Mouse (Mus musculus) stomach, postnatal 0 days (tissue): ENCODE measurements around the gene Eml2.

Source experiments
- CTCF ChIP-seq: IDR thresholded peaks from 2 replicates; pipeline ENCODE4 v1.5.1; 2016; ENCODE audit warnings: antibody characterized with exemption, low read depth, mild to moderate bottlenecking, moderate library complexity
- EP300 ChIP-seq: optimal IDR thresholded peaks from 2 replicates; pipeline ENCODE3; 2016; ENCODE audit warnings: antibody characterized with exemption

GRCm38 (mm10) chr7:19208944-19209472 is 32.8 kb downstream of the Eml2 start:
- peak; percentile 96 for TF ChIP-seq CTCF
- no peak for TF ChIP-seq EP300
